Mouse (Mus musculus) thymus, postnatal 25 days (tissue): ENCODE results near the gene Bcr.
A peak's percentile ranks its signal among the peaks of the same experiment; 100 is the strongest.

ENCODE experiments used
- DNase-seq: peaks from one replicate; pipeline ENCODE4 v3.0.0; 2022

The Bcr gene

GRCm38 (mm10) chr10:75098446-75099183 lies 38.2 kb downstream of the Bcr start:
- no peak for DNase-seq

GRCm38 (mm10) chr10:75100298-75100697 lies 39.9 kb downstream of the Bcr start:
- DNase-seq: no peak

- no peak for DNase-seq
Observed at GRCm38 (mm10) chr10:75103502-75103901, 43.1 kb downstream of the Bcr start.

- no peak for DNase-seq
Observed at GRCm38 (mm10) chr10:75104191-75105098, 44.1 kb downstream of the Bcr start.

- DNase-seq: peak; percentile 70
Observed at GRCm38 (mm10) chr10:75105099-75105461, 44.7 kb downstream of the Bcr start.

- no peak for DNase-seq
Observed at GRCm38 (mm10) chr10:75105687-75106086, 45.3 kb downstream of the Bcr start.

- no peak for DNase-seq
Observed at GRCm38 (mm10) chr10:75106940-75107381, 46.6 kb downstream of the Bcr start.

- DNase-seq: no peak
Observed at GRCm38 (mm10) chr10:75108092-75108491, 47.7 kb downstream of the Bcr start.

- DNase-seq: no peak
Observed at GRCm38 (mm10) chr10:75111446-75112201, 51.2 kb downstream of the Bcr start.

- DNase-seq: no peak
Observed at GRCm38 (mm10) chr10:75112405-75112804, 52.0 kb downstream of the Bcr start.

GRCm38 (mm10) chr10:75113620-75114019 lies 53.2 kb downstream of the Bcr start:
- DNase-seq: no peak

- no peak for DNase-seq
Observed at GRCm38 (mm10) chr10:75115240-75115639, 54.8 kb downstream of the Bcr start.

- no peak for DNase-seq
Observed at GRCm38 (mm10) chr10:75116842-75117457, 56.6 kb downstream of the Bcr start.

- DNase-seq: no peak
Observed at GRCm38 (mm10) chr10:75118444-75118843, 58.1 kb downstream of the Bcr start.

- DNase-seq: no peak
Observed at GRCm38 (mm10) chr10:75119396-75119795, 59.0 kb downstream of the Bcr start.

- no peak for DNase-seq
Observed at GRCm38 (mm10) chr10:75120176-75120575, 59.8 kb downstream of the Bcr start.

GRCm38 (mm10) chr10:75121028-75121427 lies 60.6 kb downstream of the Bcr start:
- DNase-seq: no peak

GRCm38 (mm10) chr10:75125577-75125976 lies 65.2 kb downstream of the Bcr start:
- no peak for DNase-seq

GRCm38 (mm10) chr10:75129283-75129710 lies 68.9 kb downstream of the Bcr start:
- no peak for DNase-seq

- no peak for DNase-seq
Observed at GRCm38 (mm10) chr10:75130372-75131046, 70.1 kb downstream of the Bcr start.

- no peak for DNase-seq
Observed at GRCm38 (mm10) chr10:75131625-75132024, 71.2 kb downstream of the Bcr start.

GRCm38 (mm10) chr10:75134861-75135517 lies 74.6 kb downstream of the Bcr start:
- DNase-seq: no peak
